Mouse (Mus musculus) cerebellum, adult 2 months (tissue): Measurements from ENCODE around the gene Pde5a. TPM values are rescaled to one million over a fixed set of nuclear protein-coding genes. Genes with fewer than 3 reads are reported as not detected.
A peak's percentile ranks its signal among the peaks of the same experiment; 100 is the strongest.

Source experiments
- DNase-seq, 2 experiments: peaks; one replicate each; pipeline ENCODE4 v3.0.0; 2021
- H3K27ac ChIP-seq: fragments of 200-500 bp; 2 replicates; pipeline ENCODE4 v1.5.1; 2012; ENCODE audit warnings: low read length, control low read depth, inconsistent platforms; ENCODE audit not compliant: insufficient read depth
- H3K27me3 ChIP-seq: fragments of 200-500 bp; 2 replicates; pipeline ENCODE4 v1.6.1; 2012; ENCODE audit warnings: inconsistent platforms, mild to moderate bottlenecking, low read length, moderate library complexity; ENCODE audit not compliant: control insufficient read depth, insufficient read depth
- H3K4me1 ChIP-seq: fragments of 200-500 bp; 2 replicates; pipeline ENCODE4 v1.6.1; 2011; ENCODE audit warnings: low read length; ENCODE audit not compliant: control insufficient read depth, insufficient read depth
- H3K4me3 ChIP-seq: fragments of 200-500 bp; replicated peaks from 2 replicates; pipeline ENCODE3; 2011; ENCODE audit warnings: mild to moderate bottlenecking, low read depth, low read length, control low read depth; ENCODE audit not compliant: insufficient read depth
- CTCF ChIP-seq: fragments of 200-500 bp; IDR thresholded peaks from 2 replicates; pipeline ENCODE4 v1.5.1; 2011; ENCODE audit warnings: low read depth, mild to moderate bottlenecking, control low read depth, low read length, moderate library complexity, borderline replicate concordance; ENCODE audit not compliant: insufficient read depth
- POLR2A ChIP-seq: fragments of 200-500 bp; IDR thresholded peaks from 2 replicates; pipeline ENCODE4 v1.6.1; 2011; ENCODE audit warnings: low read length, control low read depth, borderline replicate concordance; ENCODE audit not compliant: insufficient read depth
- WGBS: fragments of 180-500 bp; shearing (Covaris S2); methylation state at CpG from one replicate; pipeline ENCODE4 v1.1.7; 2018; 5-methylcytosine and 5-hydroxymethylcytosine counted together
- polyA plus RNA-seq: library from polyadenylated mRNA; depleted of rRNA; stranded (reverse); fragments of >200 nt; gene quantifications from 2 replicates; pipeline ENCODE4 v1.2.3, GENCODE M21; 2012; rRNA removed

Pde5a gene
- polyA plus RNA-seq, 1 experiment, result 16.1 TPM

DNA sequence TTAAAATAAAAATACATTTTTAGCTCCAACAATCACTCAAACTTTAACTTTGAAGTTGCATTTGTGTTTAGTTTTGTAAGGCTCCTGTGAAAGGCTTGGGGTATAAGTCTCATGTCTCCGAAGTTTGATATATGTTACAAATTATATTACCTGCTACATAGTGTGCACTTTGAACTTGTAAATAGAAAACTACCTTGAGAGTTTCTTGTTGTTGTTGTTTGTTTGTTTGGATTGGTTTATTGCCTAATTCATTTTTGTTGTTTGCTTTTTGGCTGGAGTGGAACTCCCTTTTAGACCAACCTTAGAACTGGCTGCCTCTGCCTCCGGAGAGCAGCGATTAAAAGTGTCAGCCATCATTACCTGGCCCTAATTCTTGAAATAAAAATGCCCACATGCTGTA, 166.0 kb downstream of the Pde5a start, which contains the start of gene Fabp2:
TSS of gene Fabp2 (plus strand) at position 301 of the 400 bp plus-strand sequence.
- DNase-seq, result no peak
- H3K4me1 ChIP-seq, result no peaks in the 10 kb centered on the region
- WGBS, result 94% methylated on average over 3 of the region's 3 CpGs
- H3K27ac ChIP-seq, result no peak within 1 kb of the TSS
- H3K4me3 ChIP-seq, result no peak within 1 kb of the TSS
- H3K27me3 ChIP-seq, result no peaks in the 10 kb centered on the region
- TF ChIP-seq CTCF (no peak), POLR2A (no peak)

DNA sequence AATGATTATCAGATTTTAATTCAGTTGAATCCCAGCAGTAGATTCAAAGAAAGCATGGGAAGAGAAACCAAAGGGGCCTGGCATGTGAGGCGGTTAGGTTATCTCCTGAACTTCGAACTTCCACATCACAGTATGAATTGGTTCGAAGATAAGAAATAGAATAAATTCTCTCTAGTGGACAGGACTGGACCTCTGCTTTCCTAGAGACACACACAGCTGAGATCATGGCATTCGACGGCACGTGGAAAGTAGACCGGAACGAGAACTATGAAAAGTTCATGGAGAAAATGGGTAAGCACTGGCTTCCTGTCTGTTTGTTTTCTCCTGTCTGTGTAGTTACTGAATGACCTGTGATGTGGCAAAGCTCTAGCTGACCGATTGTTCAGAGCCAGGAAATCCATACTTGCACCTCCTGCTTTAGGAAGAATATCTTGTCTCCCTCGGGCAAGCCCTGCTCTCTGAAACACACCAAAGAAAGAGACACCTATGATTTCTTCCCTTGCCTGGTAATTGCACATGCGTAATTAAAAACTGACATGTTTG, 166.5 kb downstream of the Pde5a start:
- WGBS, result 91% methylated on average over 11 of the region's 11 CpGs
- TF ChIP-seq POLR2A, result no peak
- no peak for TF ChIP-seq CTCF
- no peaks in the 10 kb centered on the region for H3K4me1 ChIP-seq
- no peaks in the 10 kb centered on the region for H3K27me3 ChIP-seq
- DNase-seq, result no peak
- H3K27ac ChIP-seq, result no peak overlapping the region
- H3K4me3 ChIP-seq, result no peak overlapping the region

- H3K4me1 ChIP-seq, result no peaks in the 10 kb centered on the region
- TF ChIP-seq POLR2A (no peak), CTCF (no peak)
- no peaks in the 10 kb centered on the region for H3K27me3 ChIP-seq
- 59% methylated on average over 6 of the region's 6 CpGs for WGBS
- no peak overlapping the region for H3K4me3 ChIP-seq
- no peak for DNase-seq
- H3K27ac ChIP-seq, result no peak overlapping the region
These were observed 169.5 kb downstream of the Pde5a start for GRCm38 (mm10) chr3:122898254-122898653.

DNA sequence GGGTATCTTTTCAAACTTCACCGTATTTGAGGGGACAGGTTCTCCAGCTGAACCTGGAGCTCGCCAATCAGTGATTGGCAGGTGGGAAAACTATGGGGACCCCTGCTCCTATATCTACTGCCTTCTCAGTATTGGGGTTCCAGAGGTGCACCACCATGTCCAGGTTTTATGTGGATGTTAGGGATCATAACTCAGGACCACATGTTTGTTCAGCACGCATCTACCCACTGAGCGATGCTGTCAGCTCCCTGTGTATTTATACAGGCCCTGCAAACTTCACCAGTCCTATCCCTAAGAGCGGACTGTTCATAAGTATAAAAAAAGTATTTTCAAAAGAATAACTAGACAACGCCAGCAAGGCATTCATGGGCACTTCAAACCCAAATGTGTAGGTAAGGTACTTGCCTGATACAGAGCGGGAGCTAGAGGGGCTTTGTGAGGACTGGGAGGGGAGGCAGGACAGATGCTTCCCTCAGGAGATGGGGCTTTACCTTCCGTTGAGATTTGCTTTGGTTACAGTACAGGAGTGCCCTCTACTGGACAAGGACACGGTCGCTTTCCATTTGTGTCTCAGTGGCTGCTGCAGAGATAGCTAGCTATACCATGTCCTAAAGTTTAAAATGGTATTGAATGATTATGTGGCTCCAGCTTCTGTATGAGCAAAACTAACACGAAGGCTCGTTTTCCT, 175.1 kb downstream of the Pde5a start:
- H3K4me1 ChIP-seq, result no peaks in the 10 kb centered on the region
- DNase-seq, result peak in 1 of 2 experiments; percentile 22
- no peak for TF ChIP-seq POLR2A
- TF ChIP-seq CTCF, result peak; percentile 69
- H3K4me3 ChIP-seq, result no peak overlapping the region
- no peaks in the 10 kb centered on the region for H3K27me3 ChIP-seq
- H3K27ac ChIP-seq, result no peak overlapping the region
- WGBS, result 42% methylated on average over 12 of the region's 12 CpGs

GRCm38 (mm10) chr3:122907841-122908240, 179.1 kb downstream of the Pde5a start:
- Histone ChIP-seq H3K4me3 (no peak overlapping the region), H3K4me1 (no peaks in the 10 kb centered on the region), H3K27ac (no peak overlapping the region), H3K27me3 (no peaks in the 10 kb centered on the region)
- DNase-seq, result no peak
- no peak for TF ChIP-seq POLR2A
- no peak for TF ChIP-seq CTCF
- 73% methylated on average over 2 of the region's 2 CpGs for WGBS

Other genes starting within 250 kb of the Pde5a start
- 16.8 and 17.6 TPM in 2 replicates for gene Fnbp1l, start 109.2 kb upstream of the Pde5a start, polyA plus RNA-seq
- gene Fabp2, start 166.1 kb downstream of the Pde5a start, polyA plus RNA-seq, result not detected in 2 replicates
- gene Gm10959, start 190.4 kb downstream of the Pde5a start, polyA plus RNA-seq, result not detected in 2 replicates
- 69.9 and 71.9 TPM in 2 replicates for gene 1810037I17Rik, start 195.3 kb downstream of the Pde5a start, polyA plus RNA-seq